Mouse (Mus musculus): ENCODE measurements at regions not wholly inside any gene's neighbourhood (a gene's known extent, or its start where the extent isn't known, plus 50 kb on each side); places are given as distances from the start of the nearest gene placed in this dataset.
A peak's percentile ranks its signal among the peaks of the same experiment; 100 is the strongest.

GRCm38 (mm10) chr15:36884671-36885365, 122.8 kb downstream of the Zfp706 start:
- DNase-seq: peak; percentile 35 to 58

- no peak for DNase-seq
These were observed 123.5 kb downstream of the Zfp706 start for GRCm38 (mm10) chr15:36884074-36884473.

GRCm38 (mm10) chr15:36883156-36883555, 124.4 kb downstream of the Zfp706 start:
- no peak for DNase-seq

DNA sequence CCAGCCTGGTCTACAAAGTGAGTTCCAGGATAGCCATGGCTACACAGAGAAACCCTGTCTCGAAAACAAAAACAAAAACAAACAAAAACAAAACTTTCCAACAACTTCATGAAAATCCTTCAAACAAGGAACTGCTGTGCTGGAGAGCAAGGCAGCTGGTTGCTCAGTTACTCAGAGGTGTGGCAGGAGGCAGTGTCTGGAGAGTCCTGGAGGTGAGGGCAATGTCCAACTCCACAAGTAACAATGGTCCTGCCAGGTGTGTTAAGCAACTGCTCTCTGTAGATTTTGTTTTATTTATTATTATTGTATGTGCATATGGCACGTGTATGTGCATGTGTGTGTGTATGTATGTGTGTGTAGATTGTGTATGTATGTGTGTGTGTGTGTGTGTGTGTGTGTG, 126.0 kb downstream of the Zfp706 start:
- no peak for DNase-seq

- no peak for DNase-seq
These were observed 127.0 kb downstream of the Zfp706 start for GRCm38 (mm10) chr15:36880602-36881001.

GRCm38 (mm10) chr15:36879587-36879986, 128.0 kb downstream of the Zfp706 start:
- no peak for DNase-seq

- no peak for DNase-seq
These were observed 128.6 kb downstream of the Zfp706 start for GRCm38 (mm10) chr15:36878960-36879359.

DNA sequence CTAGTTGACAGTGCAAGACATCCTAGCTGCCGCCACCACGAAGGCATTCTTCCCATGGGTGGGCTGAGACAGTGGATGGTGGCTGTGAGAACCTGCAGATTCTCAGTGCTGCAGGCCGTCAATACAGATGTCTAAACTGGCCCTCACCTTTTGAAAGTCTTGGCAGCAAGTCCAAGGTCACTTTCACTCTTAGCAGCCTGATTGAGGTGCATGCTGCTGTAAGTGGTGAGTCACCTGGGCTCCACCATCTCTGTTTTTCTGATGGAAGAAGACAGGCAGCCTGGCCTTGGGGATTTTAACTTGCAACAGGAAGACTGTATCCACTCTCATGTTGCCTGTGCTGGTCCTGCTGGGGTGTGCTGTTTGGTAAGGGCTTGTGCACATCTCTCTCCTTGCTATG, 129.3 kb downstream of the Zfp706 start:
- no peak for DNase-seq

DNA sequence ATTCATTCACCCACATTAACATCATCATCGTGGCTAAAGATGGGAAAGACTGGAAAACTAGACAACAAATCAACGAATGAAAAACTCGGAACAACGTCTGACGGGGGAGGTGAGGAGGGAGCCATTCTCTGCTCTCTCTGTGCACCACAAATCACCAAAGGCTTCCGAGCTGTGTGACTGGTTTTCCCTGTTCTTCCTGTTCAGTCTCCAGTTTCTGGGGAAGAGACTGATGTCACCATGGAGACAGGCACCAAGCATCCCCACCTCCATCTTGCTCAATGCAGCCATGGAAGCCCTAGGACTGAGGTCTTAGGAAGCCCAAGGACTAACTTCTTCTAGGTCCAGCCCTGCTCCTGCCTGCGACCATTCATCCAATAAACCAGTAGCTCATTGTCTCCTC, 130.1 kb downstream of the Zfp706 start:
- DNase-seq: no peak

GRCm38 (mm10) chr15:36875980-36876778, 131.4 kb downstream of the Zfp706 start:
- no peak for DNase-seq

GRCm38 (mm10) chr15:36874555-36874954, 133.0 kb downstream of the Zfp706 start:
- DNase-seq: no peak

DNA sequence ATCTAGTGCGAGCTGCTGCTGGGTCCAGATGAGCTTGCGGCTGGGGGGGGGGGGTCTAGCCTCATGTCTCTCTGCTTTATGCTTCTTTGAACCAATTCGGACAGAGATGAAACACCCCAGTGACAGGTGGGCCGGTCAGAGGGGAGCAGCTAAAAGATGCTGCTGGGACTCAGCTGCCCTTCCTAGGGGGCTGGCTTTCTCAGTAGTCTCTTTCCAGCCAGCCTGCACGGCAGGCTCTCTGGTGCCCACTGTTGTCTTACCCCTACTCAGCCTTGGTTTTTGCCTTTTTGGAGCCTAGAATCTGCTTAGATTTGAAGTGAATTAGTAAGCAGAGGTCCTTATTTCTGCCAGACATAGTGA, 133.7 kb downstream of the Zfp706 start:
- no peak for DNase-seq

GRCm38 (mm10) chr15:36873058-36873883, 134.3 kb downstream of the Zfp706 start:
- peak; percentile 37 to 46 for DNase-seq

DNA sequence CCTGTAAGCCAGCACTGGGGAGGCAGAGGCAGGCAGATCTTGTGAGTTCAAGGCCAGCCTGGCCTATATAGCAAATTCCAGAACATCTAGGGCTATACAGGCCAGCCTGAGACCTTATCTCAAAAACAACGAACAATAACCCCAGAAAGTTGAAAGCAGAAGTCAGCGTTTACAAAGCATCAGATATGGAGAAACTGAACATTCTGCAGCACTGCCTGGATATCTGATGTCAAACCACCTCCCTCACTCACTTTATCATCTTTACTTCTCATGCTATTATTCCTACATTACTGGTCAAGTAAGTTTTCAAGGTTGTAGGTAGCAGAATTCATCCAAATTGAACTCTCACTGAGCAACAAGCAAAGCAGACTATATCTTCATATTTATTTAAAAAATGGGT, 135.0 kb downstream of the Zfp706 start:
- no peak for DNase-seq

- no peak for DNase-seq
These were observed 136.9 kb downstream of the Zfp706 start for GRCm38 (mm10) chr15:36870717-36871116.

DNA sequence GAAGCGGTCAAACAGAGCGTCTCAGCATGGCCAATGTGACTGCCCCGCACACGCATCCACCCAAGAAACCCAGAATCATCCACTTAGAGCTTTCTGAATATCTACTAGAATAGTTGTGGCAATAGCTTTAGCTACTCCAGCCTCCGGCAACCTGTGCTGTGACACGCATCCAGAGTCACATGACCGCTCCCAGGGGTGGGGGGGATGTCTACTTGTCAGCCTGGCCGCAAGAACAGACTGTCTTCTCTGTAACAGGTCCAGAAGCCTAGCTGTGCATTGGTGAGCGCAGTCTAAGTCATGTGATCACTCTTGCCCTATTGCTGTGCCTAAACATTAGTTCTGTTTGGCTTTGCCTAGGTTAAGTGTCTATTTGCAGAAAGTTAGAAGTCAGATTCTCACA, 137.5 kb downstream of the Zfp706 start:
- DNase-seq: no peak

- no peak for DNase-seq
These were observed 141.5 kb downstream of the Zfp706 start for GRCm38 (mm10) chr15:36866088-36866487.

GRCm38 (mm10) chr15:36865332-36865731, 142.2 kb downstream of the Zfp706 start:
- no peak for DNase-seq

GRCm38 (mm10) chr15:36864046-36864445, 143.5 kb downstream of the Zfp706 start:
- no peak for DNase-seq

- no peak for DNase-seq
These were observed 148.9 kb downstream of the Zfp706 start for GRCm38 (mm10) chr15:36858711-36859110.

GRCm38 (mm10) chr15:36857622-36858021, 150.0 kb downstream of the Zfp706 start:
- DNase-seq: no peak

DNA sequence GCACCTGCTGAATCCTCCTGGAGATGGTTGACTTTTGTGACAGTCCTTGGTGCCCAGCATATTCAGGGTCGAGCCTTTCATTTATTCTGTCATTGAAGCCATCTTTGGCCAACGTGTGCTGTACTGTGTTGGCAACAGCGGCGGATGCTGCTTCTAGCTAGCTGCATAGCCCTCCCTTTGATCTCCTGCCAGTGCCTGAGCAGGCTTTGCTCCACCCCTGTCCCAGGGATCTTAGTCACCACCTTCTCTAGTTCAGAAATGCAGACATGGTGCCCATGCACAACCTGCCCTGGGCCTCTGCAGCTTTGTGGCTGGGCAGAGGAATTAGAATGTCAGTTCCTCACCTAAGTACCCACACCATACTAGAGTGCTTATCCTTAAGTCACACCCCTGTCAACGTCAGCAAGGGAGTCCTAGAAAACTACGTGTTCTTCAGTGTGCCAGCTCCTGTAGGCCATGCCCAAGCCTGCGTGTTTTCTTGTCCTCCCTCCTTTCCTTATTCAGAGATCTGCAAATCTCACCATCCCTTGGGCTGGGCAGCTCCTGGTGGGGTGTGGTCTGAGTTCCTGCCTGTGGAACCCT, 151.9 kb downstream of the Zfp706 start:
- peak; percentile 26 to 36 for DNase-seq

DNA sequence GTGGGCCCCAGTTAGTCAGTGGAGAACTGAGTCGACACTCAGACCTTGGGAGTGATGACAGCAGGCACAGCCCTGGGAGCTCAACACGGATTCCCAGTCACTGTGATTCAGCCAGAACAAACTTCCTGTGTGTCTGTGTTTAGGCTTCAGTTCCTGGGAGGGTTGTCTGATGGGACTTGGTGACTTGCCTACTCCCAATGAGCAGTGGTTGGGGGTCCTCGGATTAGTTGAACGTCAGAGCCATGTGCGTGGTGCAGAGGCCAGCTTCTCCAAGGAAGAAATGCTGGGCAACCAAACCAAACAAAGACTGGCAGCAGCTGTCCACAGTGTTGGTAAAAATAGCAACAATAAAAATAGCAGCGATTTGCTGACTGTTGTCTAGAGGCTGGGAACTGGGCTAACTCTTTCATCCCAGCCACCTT, 152.7 kb downstream of the Zfp706 start:
- peak; percentile 21 to 33 for DNase-seq

Measured in cerebellum, adult 18-20 months (tissue).